Mouse (Mus musculus) heart, embryonic 14.5 days (tissue): ENCODE results near the gene Gps2. TPM values are rescaled to one million over a fixed set of nuclear protein-coding genes. Genes with fewer than 3 reads are reported as not detected.

ENCODE experiments used
- ATAC-seq: fragments of 200-750 bp; cut with Nextera tagmentation; 2 replicates; pipeline ENCODE4 v1.8.0; 2017; ENCODE audit warnings: low read depth, moderate TSS enrichment; ENCODE audit not compliant: insufficient number of reproducible peaks, insufficient read depth, low FRiP score
- H3K27ac ChIP-seq, 2 experiments: fragments of 200-500 bp in 1 of 2; fragments of 300-500 bp in 1 of 2; sonication (generic) in 1 of 2; replicated peaks in 1 of 2; 2 replicates each; pipeline ENCODE4 v1.5.1; 2012 to 2014; ENCODE audit warnings: low read depth in 2 of 2, low read length in 2 of 2, control low read depth in 1 of 2, mild to moderate bottlenecking in 1 of 2, mixed read lengths in 1 of 2; ENCODE audit not compliant: control insufficient read depth in 1 of 2, insufficient read depth in 1 of 2
- H3K27me3 ChIP-seq: fragments of 300-500 bp; sonication (generic); 2 replicates; pipeline ENCODE4 v1.6.1; 2014; ENCODE audit warnings: mild to moderate bottlenecking, low read length, control low read depth; ENCODE audit not compliant: control insufficient read depth, insufficient read depth
- H3K36me3 ChIP-seq: fragments of 300-500 bp; sonication (generic); 2 replicates; pipeline ENCODE4 v1.6.1; 2014; ENCODE audit warnings: mild to moderate bottlenecking, control low read depth, low read length, mixed read lengths; ENCODE audit not compliant: control insufficient read depth, insufficient read depth
- H3K4me1 ChIP-seq, 2 experiments: fragments of 200-500 bp in 1 of 2; fragments of 300-500 bp in 1 of 2; sonication (generic) in 1 of 2; 2 replicates each; pipeline ENCODE4 v1.6.1; 2012 to 2014; ENCODE audit warnings: low read length in 2 of 2, control low read depth in 1 of 2, mixed read lengths in 1 of 2; ENCODE audit not compliant: control insufficient read depth in 2 of 2, insufficient read depth in 2 of 2
- H3K4me2 ChIP-seq: fragments of 300-500 bp; sonication (generic); 2 replicates; pipeline ENCODE4 v1.6.1; 2014; ENCODE audit warnings: mild to moderate bottlenecking, low read length
- H3K4me3 ChIP-seq, 2 experiments: fragments of 200-500 bp in 1 of 2; fragments of 300-500 bp in 1 of 2; sonication (generic) in 1 of 2; 2 replicates each; pipeline ENCODE4 v1.5.1; 2012 to 2014; ENCODE audit warnings: low read length in 2 of 2, mild to moderate bottlenecking in 2 of 2, control low read depth in 1 of 2, low read depth in 1 of 2, moderate library complexity in 1 of 2; ENCODE audit not compliant: control insufficient read depth in 1 of 2, insufficient read depth in 1 of 2
- H3K9ac ChIP-seq: fragments of 300-500 bp; sonication (generic); 2 replicates; pipeline ENCODE4 v1.6.1; 2014; ENCODE audit warnings: mild to moderate bottlenecking, low read length
- H3K9me3 ChIP-seq: fragments of 300-500 bp; sonication (generic); 2 replicates; pipeline ENCODE4 v1.6.1; 2016; ENCODE audit warnings: low read length, control low read depth; ENCODE audit not compliant: control insufficient read depth
- WGBS: fragments of 180-500 bp; shearing (Covaris S2); extraction: QIAGEN DNeasy Blood & Tissue Kit; methylation state at CpG from one replicate; pipeline ENCODE4 v1.1.7; 2014; 5-methylcytosine and 5-hydroxymethylcytosine counted together
- polyA plus RNA-seq: library from polyadenylated mRNA; unstranded; fragments of >200 nt; fragmentation: Nextera tagmentation; extraction: Ambion mirVana; gene quantifications from 2 replicates; pipeline ENCODE4 v1.2.1, GENCODE M21; 2014

The Gps2 gene
- polyA plus RNA-seq, 1 experiment from 2014 or later: 45.2 TPM

DNA sequence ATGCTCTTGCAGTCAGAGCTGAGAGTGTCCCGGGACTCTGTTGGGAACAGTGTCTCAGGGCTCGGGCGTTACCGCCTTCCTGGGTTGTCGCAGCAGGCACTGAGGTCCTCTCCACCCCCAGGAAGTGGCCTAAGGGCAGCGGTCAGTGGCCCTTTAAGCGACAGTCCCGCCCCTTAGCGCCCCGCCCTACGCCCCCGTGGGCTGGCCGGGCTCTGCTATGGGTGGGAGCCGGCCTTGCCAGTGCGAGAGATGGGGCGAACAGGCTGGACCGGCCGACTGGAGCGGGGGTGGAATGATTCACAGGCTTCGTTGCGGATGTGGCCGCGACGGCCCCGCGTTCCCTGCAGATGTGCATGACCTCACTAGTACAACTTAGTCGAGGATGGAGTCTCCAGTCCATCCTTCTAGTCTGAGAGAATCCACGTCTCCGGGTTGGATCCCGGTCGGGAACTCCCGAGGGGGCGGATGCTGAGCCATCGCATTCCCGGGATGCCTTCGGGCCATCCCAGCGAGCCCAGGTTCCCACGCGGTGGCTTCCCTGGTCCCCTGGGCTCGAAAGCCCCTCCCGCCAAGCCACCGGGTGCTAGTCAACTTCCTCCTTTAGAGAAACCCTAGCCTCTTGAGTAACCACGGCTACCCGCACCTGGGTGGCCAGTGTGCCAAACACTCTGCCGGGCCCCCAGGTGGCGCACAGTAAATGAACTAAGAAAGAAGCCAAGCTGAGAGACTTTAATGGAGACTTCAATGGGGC is 32.7 kb upstream of the Gps2 start, which contains the start of gene Kctd11:
Kctd11 (minus strand) TSS at position 554 of the 751 bp plus-strand sequence.
- no peaks in the 10 kb centered on the region for H3K36me3 ChIP-seq
- H3K4me3 ChIP-seq: peak within 1 kb of the TSS; percentile 59 to 69
- H3K9me3 ChIP-seq: no peaks in the 10 kb centered on the region
- peak within 1 kb of the TSS; percentile 86 for H3K4me2 ChIP-seq
- peaks cover 22 to 36% of the 10 kb centered on the region in 2 experiments for H3K4me1 ChIP-seq
- no peaks in the 10 kb centered on the region for H3K27me3 ChIP-seq
- whole genome bisulfite sequencing: under 1% methylated on average over 46 of the region's 46 CpGs
- H3K27ac ChIP-seq: peak within 1 kb of the TSS; percentile 91
- peak; percentile 88 for ATAC-seq
- peak within 1 kb of the TSS; percentile 79 for H3K9ac ChIP-seq

DNA sequence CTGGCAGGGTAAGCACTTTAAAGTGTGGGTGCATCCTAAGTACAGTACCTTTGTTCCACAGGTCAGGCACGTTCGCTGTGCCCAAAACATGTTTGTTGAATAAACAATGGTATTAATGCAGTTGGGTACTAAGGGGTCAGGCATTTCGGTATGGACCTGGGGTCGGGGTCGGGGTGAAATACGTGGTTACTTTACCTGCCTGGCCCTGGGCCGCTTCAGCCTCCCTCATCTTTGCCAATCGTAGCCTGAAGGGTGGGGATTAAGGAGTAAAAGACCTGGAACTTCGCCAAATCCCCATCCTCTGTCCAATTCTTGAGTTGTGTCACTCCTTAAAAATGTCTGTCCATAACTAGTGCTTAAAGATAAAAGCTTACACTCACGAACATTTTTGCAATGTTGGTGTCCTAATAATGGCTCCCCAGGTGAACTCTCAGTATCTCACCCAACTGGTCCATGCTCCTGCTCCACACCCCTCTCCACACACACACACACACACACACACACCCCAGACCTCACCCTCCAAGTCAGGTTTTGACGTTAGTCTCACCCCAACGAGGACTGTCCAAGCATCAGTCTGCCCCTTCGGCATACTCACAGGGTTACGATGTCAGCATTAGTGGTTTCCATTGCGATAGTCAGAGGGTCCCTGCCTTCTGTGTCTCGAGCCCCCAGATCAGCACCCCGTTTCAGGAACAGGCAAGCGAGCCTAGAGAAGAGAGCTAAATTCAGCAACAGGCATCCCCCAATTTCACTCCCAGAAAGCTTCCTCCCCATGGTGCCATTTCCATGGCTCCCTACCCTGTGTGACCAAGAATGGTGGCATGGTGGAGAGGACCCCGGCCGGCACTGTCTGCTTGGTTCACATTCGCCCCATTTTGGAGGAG is 31.7 kb upstream of the Gps2 start:
- Histone ChIP-seq H3K27me3 (no peaks in the 10 kb centered on the region), H3K4me2 (peak overlapping the region; percentile 86), H3K27ac (peak overlapping the region; percentile 91), H3K9me3 (no peaks in the 10 kb centered on the region), H3K36me3 (no peaks in the 10 kb centered on the region), H3K4me3 (peak overlapping the region; percentile 59 to 69), H3K4me1 (peaks cover 22 to 31% of the 10 kb centered on the region in 2 experiments), H3K9ac (peak overlapping the region; percentile 79)
- 57% methylated on average over 21 of the region's 21 CpGs for WGBS
- ATAC-seq: no peak

DNA sequence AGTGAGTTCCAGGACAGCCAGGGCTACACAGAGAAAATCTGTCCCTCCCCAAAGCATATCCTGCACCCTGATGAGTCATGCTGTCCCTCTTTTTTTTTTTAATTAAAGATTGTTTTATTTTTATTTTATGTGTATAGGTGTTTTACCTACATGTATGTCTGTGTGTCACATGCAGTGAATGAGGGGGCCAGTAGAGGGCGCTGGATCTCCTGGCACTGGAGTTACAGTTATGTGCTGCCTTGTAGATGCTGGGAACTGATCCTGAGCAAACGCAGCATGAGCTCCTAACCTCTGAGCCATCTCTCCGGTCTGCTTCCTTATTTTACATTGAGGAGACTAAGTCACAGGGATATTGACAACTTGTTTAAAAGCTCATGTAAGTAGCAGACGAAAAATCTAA is 30.6 kb upstream of the Gps2 start:
- Histone ChIP-seq H3K4me2 (no peak overlapping the region), H3K27ac (no peak overlapping the region), H3K9ac (no peak overlapping the region), H3K36me3 (no peaks in the 10 kb centered on the region), H3K27me3 (no peaks in the 10 kb centered on the region), H3K4me3 (no peak overlapping the region), H3K9me3 (no peaks in the 10 kb centered on the region), H3K4me1 (peaks cover 22 to 26% of the 10 kb centered on the region in 2 experiments)
- 63% methylated on average over 4 of the region's 4 CpGs for WGBS
- no peak for ATAC-seq

DNA sequence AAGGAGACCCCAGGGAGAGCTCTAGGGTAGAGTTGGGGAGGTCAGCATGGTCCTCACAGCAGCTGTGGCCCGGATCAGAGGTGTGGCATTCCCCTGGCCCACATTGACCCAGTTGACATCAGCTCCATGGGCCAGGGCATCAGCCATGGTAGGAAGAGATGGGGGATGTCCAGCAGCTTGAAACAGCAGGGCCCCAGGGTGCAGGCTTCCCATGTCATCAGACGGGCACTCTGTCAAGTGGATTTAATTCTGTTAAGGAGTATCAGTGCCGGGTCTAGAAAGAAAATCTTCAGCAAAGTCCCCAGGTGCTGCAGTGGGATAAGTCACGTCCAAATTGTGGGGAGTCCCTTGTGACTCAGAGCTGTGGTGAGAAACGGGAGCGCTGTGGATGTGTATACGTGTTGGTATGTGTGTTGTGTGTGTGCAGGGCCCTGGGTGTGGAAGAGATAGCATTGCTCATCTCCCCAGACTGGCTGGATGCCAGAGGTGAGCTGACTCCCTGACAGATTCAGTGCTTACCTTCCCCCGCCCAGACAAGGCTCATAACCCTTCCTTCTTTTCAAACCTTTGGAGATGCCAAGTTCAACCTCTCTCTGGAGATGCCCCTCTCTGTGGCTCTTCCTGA is 30.0 kb upstream of the Gps2 start:
- Histone ChIP-seq H3K4me3 (no peak overlapping the region), H3K4me2 (no peak overlapping the region), H3K27me3 (no peaks in the 10 kb centered on the region), H3K9ac (no peak overlapping the region), H3K36me3 (no peaks in the 10 kb centered on the region), H3K9me3 (no peaks in the 10 kb centered on the region), H3K4me1 (peaks cover 22 to 26% of the 10 kb centered on the region in 2 experiments), H3K27ac (peak overlapping the region in 1 of 2 experiments; percentile 53; a peak in 1 of 4 replicates)
- ATAC-seq: no peak
- 85% methylated on average over 8 of the region's 8 CpGs for WGBS

DNA sequence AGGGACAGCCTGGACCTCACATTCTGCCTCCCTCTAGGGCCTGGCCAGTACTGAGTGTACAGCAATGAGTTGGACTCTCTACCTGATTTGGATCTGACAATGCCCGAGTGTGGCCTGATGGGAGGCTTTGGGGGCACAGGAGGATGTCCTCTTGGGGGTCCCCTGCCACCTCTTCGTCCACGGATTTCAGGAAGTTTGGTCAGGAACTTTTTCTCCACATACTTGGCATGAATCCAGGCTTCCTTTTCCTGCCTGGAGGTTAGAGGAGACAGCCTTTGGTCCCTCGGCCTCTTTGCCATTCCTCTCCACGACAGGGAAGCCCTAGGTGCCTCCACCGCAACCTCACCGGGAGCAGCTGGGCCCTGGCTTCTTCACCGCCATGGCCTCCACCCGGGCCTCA is 29.4 kb upstream of the Gps2 start:
- Histone ChIP-seq H3K36me3 (no peaks in the 10 kb centered on the region), H3K27ac (peak overlapping the region; percentile 12 to 53; a peak in 1 of 4 replicates), H3K9me3 (no peaks in the 10 kb centered on the region), H3K27me3 (no peaks in the 10 kb centered on the region), H3K9ac (no peak overlapping the region), H3K4me1 (peaks cover 21 to 22% of the 10 kb centered on the region in 2 experiments), H3K4me2 (0 out of 2 replicates have a peak overlapping the region, but pooled peaks have one; percentile 3), H3K4me3 (no peak overlapping the region)
- ATAC-seq: no peak
- 54% methylated on average over 9 of the region's 9 CpGs for WGBS

DNA sequence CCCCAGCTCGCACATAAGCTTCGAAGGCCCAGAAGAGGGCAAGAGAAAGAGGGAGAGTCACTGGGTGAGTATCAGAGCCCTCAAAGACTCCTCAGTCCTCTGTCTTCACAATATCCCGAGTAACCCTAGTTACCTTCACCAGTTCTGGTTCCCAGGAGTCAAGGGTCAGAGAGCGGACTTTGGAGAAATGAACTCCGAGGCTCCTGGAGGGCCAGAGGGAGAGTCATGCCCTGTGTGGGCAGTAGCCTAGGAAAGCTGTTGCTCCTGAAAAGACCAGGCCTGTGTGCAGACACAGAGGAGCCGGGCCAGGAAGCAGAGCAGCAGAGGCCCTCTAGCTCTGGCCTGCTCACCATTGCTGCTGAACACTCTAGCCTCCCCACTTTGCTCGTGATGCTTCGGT is 29.0 kb upstream of the Gps2 start:
- H3K27me3 ChIP-seq: no peaks in the 10 kb centered on the region
- 76% methylated on average over 8 of the region's 8 CpGs for WGBS
- H3K9me3 ChIP-seq: no peaks in the 10 kb centered on the region
- 0 out of 4 replicates have a peak overlapping the region, but pooled peaks of 1 of the 2 experiments have one; percentile 12 for H3K27ac ChIP-seq
- 0 out of 2 replicates have a peak overlapping the region, but pooled peaks have one; percentile 3 for H3K4me2 ChIP-seq
- no peaks in the 10 kb centered on the region for H3K36me3 ChIP-seq
- H3K4me1 ChIP-seq: peaks cover 18% of the 10 kb centered on the region in 2 experiments
- no peak overlapping the region for H3K4me3 ChIP-seq
- no peak overlapping the region for H3K9ac ChIP-seq
- no peak for ATAC-seq

DNA sequence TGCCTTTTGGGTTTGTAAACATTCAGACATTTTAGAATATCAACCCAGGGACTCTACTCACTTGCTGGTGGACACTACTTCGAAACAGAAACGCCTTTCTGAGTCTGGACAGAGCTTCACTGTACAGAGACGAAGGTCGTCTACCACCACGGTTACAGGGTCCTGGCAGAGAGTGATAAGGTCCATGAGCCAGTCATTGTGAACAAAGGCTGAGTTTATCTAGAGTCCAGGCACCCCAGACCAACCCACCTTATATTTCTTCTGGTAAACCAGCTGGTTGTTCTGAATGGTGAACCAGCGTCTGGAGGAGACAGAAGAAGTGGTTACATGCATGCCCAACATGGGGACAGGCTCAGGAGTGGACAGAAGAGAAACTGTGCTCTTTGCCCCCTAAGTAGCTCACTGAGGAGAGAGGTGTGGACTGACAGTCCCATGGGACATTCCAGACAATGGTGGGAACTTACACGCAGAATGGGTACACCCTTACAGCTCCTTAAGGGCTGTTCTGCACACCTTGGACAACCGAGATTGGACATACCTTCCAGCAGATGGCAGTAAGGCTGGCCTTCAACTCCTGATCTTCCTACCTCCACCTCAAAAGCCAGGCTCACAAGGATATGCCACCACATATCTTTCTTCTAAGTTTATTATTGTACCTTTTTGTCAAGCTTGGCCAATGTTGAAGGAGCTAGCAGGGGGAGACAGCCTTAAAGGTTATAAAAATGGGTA is 26.6 kb upstream of the Gps2 start:
- H3K4me1 ChIP-seq: peaks cover 23 to 28% of the 10 kb centered on the region in 2 experiments
- H3K36me3 ChIP-seq: no peaks in the 10 kb centered on the region
- H3K4me2 ChIP-seq: no peak overlapping the region
- no peak overlapping the region for H3K4me3 ChIP-seq
- WGBS: 45% methylated on average over 8 of the region's 8 CpGs
- H3K27ac ChIP-seq: no peak overlapping the region
- no peak overlapping the region for H3K9ac ChIP-seq
- ATAC-seq: no peak
- H3K9me3 ChIP-seq: no peaks in the 10 kb centered on the region
- H3K27me3 ChIP-seq: no peaks in the 10 kb centered on the region
